Mouse (Mus musculus) layer of hippocampus, adult 6 months (tissue): ENCODE measurements around the gene Gm49361. TPM values are rescaled to one million over a fixed set of nuclear protein-coding genes. Genes with fewer than 3 reads are reported as not detected.

Experiments used
- long read RNA-seq, 2 experiments: library from polyadenylated mRNA; unstranded; transcript quantifications; one replicate each; pipeline ENCODE4 v2.0.0; 2019 to 2020
- polyA plus RNA-seq: library from polyadenylated mRNA; unstranded; fragments of <200 nt; fragmentation: Nextera tagmentation; gene quantifications from 2 replicates; pipeline ENCODE4 v1.2.3, GENCODE M21; 2021

Gene Gm49361
- polyA plus RNA-seq = 3.0 and 5.9 TPM in 2 replicates
- long read RNA-seq, experiment 1, partial matches to known transcripts = 1 of 14 reads
- long read RNA-seq, experiment 1, other reads (novel, unspliced or antisense) = 13 of 14 reads
- long read RNA-seq, experiment 2, partial matches to known transcripts = 1 of 7 reads
- long read RNA-seq, experiment 2, other reads (novel, unspliced or antisense) = 6 of 7 reads

GRCm38 (mm10) chr14:57746001-57746771 lies at the start of gene Gm49361:
Gene Gm49361, minus strand, starts transcription at chr14:57746103.

DNA sequence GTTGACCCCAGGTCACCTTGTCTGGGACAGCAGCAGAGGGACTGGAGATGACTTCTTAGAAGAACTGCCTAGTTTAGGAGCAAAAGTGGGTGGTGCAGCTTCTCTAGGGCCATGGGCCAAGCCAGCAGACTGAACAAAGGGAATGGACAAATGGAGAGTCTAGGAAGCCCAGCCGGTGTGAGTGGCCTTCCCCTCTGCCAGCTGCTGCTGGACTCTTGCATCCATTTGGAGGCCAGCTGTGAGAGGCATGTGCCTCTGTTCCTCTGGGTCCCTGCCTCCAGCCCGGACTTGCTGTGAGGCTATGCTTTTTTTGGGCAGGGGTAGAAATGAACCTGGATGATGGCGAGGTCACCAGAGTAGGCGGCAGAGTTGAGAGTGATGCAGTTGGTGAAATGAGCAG lies 12.3 kb upstream of the Gm49361 start, which contains the start of gene Lats2:
Lats2 (minus strand) TSS at position 152 of the 400 bp plus-strand sequence.

GRCm38 (mm10) chr14:57664822-57665627 lies 80.9 kb downstream of the Gm49361 start, which contains the start of gene Xpo4:
Gene Xpo4, minus strand, starts transcription at chr14:57665430.

Other genes with a start within 250 kb of the Gm49361 start
- gene Il17d, start 221.3 kb downstream of the Gm49361 start, polyA plus RNA-seq = 1.2 and 1.9 TPM in 2 replicates
- gene Eef1akmt1, start 174.5 kb downstream of the Gm49361 start, polyA plus RNA-seq = 112 and 119 TPM in 2 replicates
- gene Xpo4, start 80.7 kb downstream of the Gm49361 start, polyA plus RNA-seq = 1.1 and 1.6 TPM in 2 replicates
- 20.0 TPM in 2 replicates for gene Lats2, start 12.3 kb upstream of the Gm49361 start, polyA plus RNA-seq
- 197 TPM in 2 replicates for gene Sap18, start 52.1 kb upstream of the Gm49361 start, polyA plus RNA-seq
- gene Ska3, start 80.1 kb upstream of the Gm49361 start, polyA plus RNA-seq = 0.36 and 0.74 TPM in 2 replicates
- 161 and 178 TPM in 2 replicates for gene Mrpl57, start 80.1 kb upstream of the Gm49361 start, polyA plus RNA-seq
- gene Zdhhc20, start 144.2 kb upstream of the Gm49361 start, polyA plus RNA-seq = 23.7 and 25.3 TPM in 2 replicates